Mouse (Mus musculus) stomach, embryonic 14.5 days (tissue): Measurements from ENCODE around the gene Mrpl17. TPM values are rescaled to one million over a fixed set of nuclear protein-coding genes. Genes with fewer than 3 reads are reported as not detected.

ENCODE experiments used
- ATAC-seq: fragments of 200-750 bp; cut with Nextera tagmentation; 2 replicates; pipeline ENCODE4 v1.8.0; 2017; ENCODE audit warnings: low read depth, moderate TSS enrichment; ENCODE audit not compliant: insufficient number of reproducible peaks, insufficient read depth, low FRiP score
- H3K27ac ChIP-seq: fragments of 300-500 bp; sonication (generic); 2 replicates; pipeline ENCODE4 v1.5.1; 2014; ENCODE audit warnings: mild to moderate bottlenecking, low read length, moderate library complexity, mixed read lengths
- H3K27me3 ChIP-seq: fragments of 300-500 bp; sonication (generic); 2 replicates; pipeline ENCODE4 v1.6.1; 2014; ENCODE audit warnings: low read length, control low read depth, mixed read lengths; ENCODE audit not compliant: control insufficient read depth, insufficient read depth
- H3K36me3 ChIP-seq: fragments of 300-500 bp; sonication (generic); 2 replicates; pipeline ENCODE4 v1.6.1; 2014; ENCODE audit warnings: mild to moderate bottlenecking, control low read depth, low read length, moderate library complexity, mixed read lengths; ENCODE audit not compliant: control insufficient read depth, insufficient read depth
- H3K4me1 ChIP-seq: fragments of 300-500 bp; sonication (generic); 2 replicates; pipeline ENCODE4 v1.6.1; 2014; ENCODE audit warnings: low read length, control low read depth, mixed read lengths; ENCODE audit not compliant: control insufficient read depth, insufficient read depth
- H3K4me2 ChIP-seq: fragments of 300-500 bp; sonication (generic); replicated peaks from 2 replicates; pipeline ENCODE4 v1.6.1; 2014; ENCODE audit warnings: low read depth, low read length, control low read depth
- H3K4me3 ChIP-seq: fragments of 300-500 bp; sonication (generic); 2 replicates; pipeline ENCODE4 v1.5.1; 2014; ENCODE audit warnings: low read depth, low read length, control low read depth
- H3K9ac ChIP-seq: fragments of 300-500 bp; sonication (generic); replicated peaks from 2 replicates; pipeline ENCODE4 v1.6.1; 2014; ENCODE audit warnings: low read depth, mild to moderate bottlenecking, control low read depth, low read length, moderate library complexity, mixed read lengths
- H3K9me3 ChIP-seq: fragments of 300-500 bp; sonication (generic); 2 replicates; pipeline ENCODE4 v1.6.1; 2016; ENCODE audit warnings: low read depth, low read length, control low read depth; ENCODE audit not compliant: control insufficient read depth
- WGBS: fragments of 180-500 bp; shearing (Covaris S2); extraction: QIAGEN DNeasy Blood & Tissue Kit; methylation state at CpG from one replicate; pipeline ENCODE4 v1.1.7; 2014; 5-methylcytosine and 5-hydroxymethylcytosine counted together
- polyA plus RNA-seq: library from polyadenylated mRNA; unstranded; fragments of >200 nt; fragmentation: Nextera tagmentation; extraction: Ambion mirVana; gene quantifications from 2 replicates; pipeline ENCODE4 v1.2.1, GENCODE M21; 2014

Mrpl17 gene
- polyA plus RNA-seq, 1 experiment from 2014 or later, result 349 TPM

- Histone ChIP-seq H3K4me3 (no peak overlapping the region), H3K4me2 (no peak overlapping the region; the same call in 1 of the 2 replicates), H3K27me3 (no peaks in the 10 kb centered on the region), H3K4me1 (no peaks in the 10 kb centered on the region), H3K36me3 (peaks cover 63% of the 10 kb centered on the region), H3K9me3 (no peaks in the 10 kb centered on the region), H3K9ac (no peak overlapping the region), H3K27ac (no peak overlapping the region)
- WGBS, result 11% methylated on average over 6 of the region's 6 CpGs
- ATAC-seq, result no peak
Observed at GRCm38 (mm10) chr7:105767729-105768165, 43.2 kb downstream of the Mrpl17 start.

GRCm38 (mm10) chr7:105764331-105764730 lies 46.6 kb downstream of the Mrpl17 start:
- H3K9me3 ChIP-seq, result no peaks in the 10 kb centered on the region
- ATAC-seq, result no peak
- H3K36me3 ChIP-seq, result peaks cover 58% of the 10 kb centered on the region

GRCm38 (mm10) chr7:105762517-105763270 lies 48.2 kb downstream of the Mrpl17 start:
- Histone ChIP-seq H3K9ac (no peak overlapping the region), H3K4me3 (peak overlapping the region; percentile 13)
- WGBS, result 46% methylated on average over 48 of the region's 55 CpGs

More at GRCm38 (mm10) chr7:105764331-105764730, 46.6 kb downstream of the Mrpl17 start:
- H3K4me3 ChIP-seq, result no peak overlapping the region
- H3K27ac ChIP-seq, result no peak overlapping the region
- H3K4me1 ChIP-seq, result no peaks in the 10 kb centered on the region
- H3K4me2 ChIP-seq, result no peak overlapping the region
- no peaks in the 10 kb centered on the region for H3K27me3 ChIP-seq
- WGBS, result 92% methylated on average over 11 of the region's 11 CpGs
- H3K9ac ChIP-seq, result no peak overlapping the region

DNA sequence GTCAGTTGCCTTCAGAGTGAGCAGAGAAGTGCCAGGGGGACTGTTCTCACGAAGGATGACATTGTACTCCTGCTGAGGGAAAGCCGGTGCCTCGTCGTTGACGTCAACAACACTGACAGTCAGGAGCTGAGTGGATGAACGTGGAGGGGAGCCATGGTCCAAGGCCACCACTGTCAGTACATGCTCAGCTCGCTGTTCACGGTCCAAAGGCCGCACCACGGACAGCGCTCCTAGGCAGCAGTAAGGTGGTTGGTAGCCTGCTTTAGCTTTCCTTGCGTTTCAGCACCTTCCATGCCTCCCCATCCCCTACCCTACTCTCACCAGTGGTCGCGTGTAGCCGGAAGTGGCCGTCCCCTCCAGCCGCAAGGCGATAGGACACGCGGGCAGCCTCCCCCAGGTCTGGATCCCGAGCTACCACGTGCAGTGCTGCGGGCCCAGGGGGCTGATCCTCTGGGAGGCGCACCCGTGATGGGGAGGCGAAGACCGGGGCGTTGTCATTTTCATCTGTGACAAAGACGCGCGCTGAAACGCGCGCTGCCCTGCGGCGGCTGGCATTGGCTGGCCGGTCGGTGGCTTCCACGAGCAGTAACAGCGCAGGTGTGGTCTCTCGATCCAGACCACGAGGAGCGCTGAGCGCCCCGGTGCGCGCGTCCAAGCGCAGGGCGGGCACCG lies 49.0 kb downstream of the Mrpl17 start:
- ATAC-seq, result 0 out of 2 replicates have a peak, but pooled peaks have one; percentile 46
- WGBS, result 36% methylated on average over 51 of the region's 51 CpGs

More at GRCm38 (mm10) chr7:105762517-105763270, 48.2 kb downstream of the Mrpl17 start:
- Histone ChIP-seq H3K4me2 (peak overlapping the region; percentile 47), H3K27me3 (no peaks in the 10 kb centered on the region), H3K4me1 (no peaks in the 10 kb centered on the region), H3K36me3 (peaks cover 71% of the 10 kb centered on the region), H3K9me3 (no peaks in the 10 kb centered on the region), H3K27ac (no peak overlapping the region)
- ATAC-seq, result 0 out of 2 replicates have a peak, but pooled peaks have one; percentile 24

GRCm38 (mm10) chr7:105753281-105753680 lies 57.6 kb downstream of the Mrpl17 start:
- Histone ChIP-seq H3K9me3 (no peaks in the 10 kb centered on the region), H3K4me2 (no peak overlapping the region), H3K9ac (no peak overlapping the region), H3K4me3 (no peak overlapping the region), H3K4me1 (peaks cover 5% of the 10 kb centered on the region; the same call in 1 of the 2 replicates), H3K27me3 (no peaks in the 10 kb centered on the region), H3K27ac (no peak overlapping the region), H3K36me3 (peaks cover 53% of the 10 kb centered on the region)
- 94% methylated on average over 10 of the region's 10 CpGs for WGBS
- no peak for ATAC-seq

More for the DNA sequence above, 49.0 kb downstream of the Mrpl17 start:
- H3K36me3 ChIP-seq, result peaks cover 75% of the 10 kb centered on the region
- H3K27me3 ChIP-seq, result no peaks in the 10 kb centered on the region
- no peaks in the 10 kb centered on the region for H3K4me1 ChIP-seq
- no peak overlapping the region for H3K9ac ChIP-seq
- no peak overlapping the region for H3K27ac ChIP-seq
- H3K4me2 ChIP-seq, result peak overlapping the region; percentile 47
- H3K9me3 ChIP-seq, result no peaks in the 10 kb centered on the region
- H3K4me3 ChIP-seq, result peak overlapping the region; percentile 13

Other genes with a start within 250 kb of the Mrpl17 start
- 41.8 and 47.2 TPM in 2 replicates for gene Apbb1, start 229.4 kb downstream of the Mrpl17 start, polyA plus RNA-seq
- 0.38 and 0.46 TPM in 2 replicates for gene Hpx, start 211.0 kb downstream of the Mrpl17 start, polyA plus RNA-seq
- gene Trim3, start 177.5 kb downstream of the Mrpl17 start, polyA plus RNA-seq, result 28.8 and 29.1 TPM in 2 replicates
- gene Timm10b, start 171.0 kb downstream of the Mrpl17 start, polyA plus RNA-seq, result 203 and 209 TPM in 2 replicates
- 88.9 and 94.0 TPM in 2 replicates for gene Arfip2, start 170.7 kb downstream of the Mrpl17 start, polyA plus RNA-seq
- 24.1 and 35.7 TPM in 2 replicates for gene Gm45799, start 170.5 kb downstream of the Mrpl17 start, polyA plus RNA-seq
- gene Dnhd1, start 160.3 kb downstream of the Mrpl17 start, polyA plus RNA-seq, result 1.5 and 2.0 TPM in 2 replicates
- gene Ilk, start 74.5 kb downstream of the Mrpl17 start, polyA plus RNA-seq, result 373 and 394 TPM in 2 replicates
- 39.0 and 40.2 TPM in 2 replicates for gene Rrp8, start 73.7 kb downstream of the Mrpl17 start, polyA plus RNA-seq
- 133 and 135 TPM in 2 replicates for gene Taf10, start 66.7 kb downstream of the Mrpl17 start, polyA plus RNA-seq
- gene Tpp1, start 58.9 kb downstream of the Mrpl17 start, polyA plus RNA-seq, result 79.9 and 80.2 TPM in 2 replicates
- 18.7 and 20.5 TPM in 2 replicates for gene Dchs1, start 23.4 kb downstream of the Mrpl17 start, polyA plus RNA-seq
- gene Gm4070, start 142.9 kb upstream of the Mrpl17 start, polyA plus RNA-seq, result 1.4 TPM in 1 of 2 replicates, not detected in the other